Mouse (Mus musculus): Measurements from ENCODE around the gene Kif5c. TPM values are rescaled to one million over a fixed set of nuclear protein-coding genes. Genes with fewer than 3 reads are reported as not detected.

Gene Kif5c
- polyA plus RNA-seq, 1 experiment from 2014 or later, result 183 TPM

- Histone ChIP-seq H3K9me3 (no peaks in the 10 kb centered on the region), H3K36me3 (peaks cover 94% of the 10 kb centered on the region), H3K4me3 (replicated peaks) (no peak overlapping the region), H3K27ac (no peak overlapping the region), H3K9ac (replicated peaks) (no peak overlapping the region), H3K27me3 (no peaks in the 10 kb centered on the region), H3K4me2 (replicated peaks) (no peak overlapping the region), H3K4me1 (replicated peaks) (peaks cover 10% of the 10 kb centered on the region)
- ATAC-seq, result no peak
- WGBS, result 96% methylated on average over 3 of the region's 3 CpGs
Measured at GRCm38 (mm10) chr2:49753062-49753461, 134.0 kb downstream of the Kif5c start.

DNA sequence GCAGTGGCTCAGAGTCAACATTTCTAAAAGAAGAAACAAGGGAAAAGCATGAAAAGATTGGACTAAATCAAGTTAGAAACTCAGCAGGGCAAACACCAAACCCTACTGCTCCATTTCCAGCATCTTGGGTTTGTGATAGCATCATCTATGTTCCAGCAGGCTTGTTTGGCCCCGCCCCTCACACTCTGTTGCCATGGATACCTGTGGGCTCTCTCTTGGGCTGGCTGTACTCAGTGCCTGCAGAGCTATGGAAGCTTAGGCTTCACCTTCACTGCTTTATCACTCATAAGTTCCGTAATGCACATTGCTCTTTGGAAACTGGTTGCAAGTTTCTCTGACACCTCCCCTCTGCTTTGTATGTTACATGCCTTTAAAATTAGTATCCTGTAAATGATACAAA is 136.0 kb downstream of the Kif5c start:
- no peak overlapping the region for H3K27ac ChIP-seq
- H3K4me1 ChIP-seq (replicated peaks), result peaks cover 10% of the 10 kb centered on the region
- 58% methylated on average over 2 of the region's 2 CpGs for WGBS
- no peak overlapping the region for H3K4me3 ChIP-seq (replicated peaks)
- H3K9ac ChIP-seq (replicated peaks), result no peak overlapping the region
- H3K27me3 ChIP-seq, result no peaks in the 10 kb centered on the region
- H3K9me3 ChIP-seq, result no peaks in the 10 kb centered on the region
- H3K36me3 ChIP-seq, result peaks cover 96% of the 10 kb centered on the region
- peak; percentile 71 for ATAC-seq
- no peak overlapping the region for H3K4me2 ChIP-seq (replicated peaks)

- 93% methylated on average over 7 of the region's 7 CpGs for WGBS
- Histone ChIP-seq H3K9ac (replicated peaks) (no peak overlapping the region), H3K27ac (no peak overlapping the region), H3K4me3 (replicated peaks) (no peak overlapping the region), H3K4me2 (replicated peaks) (no peak overlapping the region), H3K9me3 (no peaks in the 10 kb centered on the region), H3K27me3 (no peaks in the 10 kb centered on the region), H3K4me1 (replicated peaks) (peaks cover 6% of the 10 kb centered on the region), H3K36me3 (peaks cover 97% of the 10 kb centered on the region)
- no peak for ATAC-seq
Measured at GRCm38 (mm10) chr2:49757616-49758015, 138.5 kb downstream of the Kif5c start.

GRCm38 (mm10) chr2:49764331-49764946 is 145.3 kb downstream of the Kif5c start:
- peaks cover 86% of the 10 kb centered on the region for H3K36me3 ChIP-seq

GRCm38 (mm10) chr2:49768916-49769315 is 149.8 kb downstream of the Kif5c start:
- Histone ChIP-seq H3K9ac (replicated peaks) (no peak overlapping the region), H3K27ac (no peak overlapping the region), H3K27me3 (no peaks in the 10 kb centered on the region), H3K4me3 (replicated peaks) (no peak overlapping the region), H3K4me2 (replicated peaks) (no peak overlapping the region), H3K9me3 (no peaks in the 10 kb centered on the region), H3K4me1 (replicated peaks) (0 out of 2 replicates have a peak, but pooled peaks cover 4% of the 10 kb centered on the region), H3K36me3 (peaks cover 65% of the 10 kb centered on the region)
- 74% methylated on average over 2 of the region's 2 CpGs for WGBS
- ATAC-seq, result no peak

More at GRCm38 (mm10) chr2:49764331-49764946, 145.3 kb downstream of the Kif5c start:
- Histone ChIP-seq H3K4me2 (replicated peaks) (no peak overlapping the region), H3K4me3 (replicated peaks) (no peak overlapping the region), H3K27me3 (no peaks in the 10 kb centered on the region), H3K9ac (replicated peaks) (peak overlapping the region; percentile 14; the same call in 1 of the 2 replicates), H3K4me1 (replicated peaks) (no peaks in the 10 kb centered on the region), H3K27ac (0 out of 2 replicates have a peak overlapping the region, but pooled peaks have one; percentile 53), H3K9me3 (no peaks in the 10 kb centered on the region; the same call in 1 of the 2 replicates)
- ATAC-seq, result peak; percentile 85
- 53% methylated on average over 7 of the region's 7 CpGs for WGBS

DNA sequence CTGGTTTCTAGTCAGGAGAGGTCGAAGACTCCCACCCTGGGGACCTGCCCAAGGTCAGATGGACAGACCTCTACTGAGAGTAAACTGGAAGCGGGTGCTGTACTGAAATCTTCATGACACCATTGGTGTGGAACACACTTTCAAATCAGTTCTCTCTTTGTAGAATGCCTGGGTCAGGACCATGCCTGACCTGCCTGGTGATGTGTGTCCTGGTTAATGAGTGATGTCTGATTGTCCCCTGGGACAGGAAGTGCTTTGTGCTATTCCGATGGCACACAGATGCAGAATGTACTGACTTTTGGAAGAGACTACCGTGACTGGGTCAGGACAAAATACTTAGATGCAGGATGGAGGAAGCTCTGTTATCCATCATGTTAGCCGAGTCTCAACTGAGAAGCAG is 151.3 kb downstream of the Kif5c start:
- WGBS, result 85% methylated on average over 5 of the region's 5 CpGs
- Histone ChIP-seq H3K27me3 (no peaks in the 10 kb centered on the region), H3K4me1 (replicated peaks) (0 out of 2 replicates have a peak, but pooled peaks cover 4% of the 10 kb centered on the region), H3K4me2 (replicated peaks) (no peak overlapping the region), H3K9ac (replicated peaks) (no peak overlapping the region), H3K9me3 (no peaks in the 10 kb centered on the region), H3K36me3 (peaks cover 67% of the 10 kb centered on the region), H3K4me3 (replicated peaks) (no peak overlapping the region), H3K27ac (no peak overlapping the region)
- ATAC-seq, result no peak

DNA sequence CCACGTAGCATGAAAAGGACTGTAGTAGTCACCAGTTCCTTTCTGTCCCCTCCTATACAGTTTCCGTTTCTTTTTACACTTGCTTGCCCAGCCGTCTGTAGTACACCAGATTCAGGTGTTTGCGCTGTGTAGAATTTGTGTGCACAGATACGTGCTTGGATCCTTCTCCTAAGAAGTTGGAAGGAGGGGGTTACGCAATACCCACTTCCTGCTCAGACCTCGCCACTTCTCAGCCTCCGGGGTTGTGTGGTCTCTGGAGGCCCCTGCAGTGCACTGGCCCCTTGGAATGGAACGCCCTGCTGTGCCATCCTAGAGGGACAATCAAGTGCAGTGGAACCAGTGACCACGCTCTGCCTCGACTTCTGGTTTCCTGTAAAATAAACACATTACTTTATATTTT is 152.1 kb downstream of the Kif5c start:
- no peak for ATAC-seq
- 75% methylated on average over 11 of the region's 11 CpGs for WGBS
- H3K27ac ChIP-seq, result no peak overlapping the region
- peaks cover 63% of the 10 kb centered on the region for H3K36me3 ChIP-seq
- H3K4me1 ChIP-seq (replicated peaks), result 0 out of 2 replicates have a peak, but pooled peaks cover 4% of the 10 kb centered on the region
- H3K4me2 ChIP-seq (replicated peaks), result no peak overlapping the region
- H3K4me3 ChIP-seq (replicated peaks), result no peak overlapping the region
- H3K9ac ChIP-seq (replicated peaks), result no peak overlapping the region
- H3K27me3 ChIP-seq, result no peaks in the 10 kb centered on the region
- H3K9me3 ChIP-seq, result no peaks in the 10 kb centered on the region

DNA sequence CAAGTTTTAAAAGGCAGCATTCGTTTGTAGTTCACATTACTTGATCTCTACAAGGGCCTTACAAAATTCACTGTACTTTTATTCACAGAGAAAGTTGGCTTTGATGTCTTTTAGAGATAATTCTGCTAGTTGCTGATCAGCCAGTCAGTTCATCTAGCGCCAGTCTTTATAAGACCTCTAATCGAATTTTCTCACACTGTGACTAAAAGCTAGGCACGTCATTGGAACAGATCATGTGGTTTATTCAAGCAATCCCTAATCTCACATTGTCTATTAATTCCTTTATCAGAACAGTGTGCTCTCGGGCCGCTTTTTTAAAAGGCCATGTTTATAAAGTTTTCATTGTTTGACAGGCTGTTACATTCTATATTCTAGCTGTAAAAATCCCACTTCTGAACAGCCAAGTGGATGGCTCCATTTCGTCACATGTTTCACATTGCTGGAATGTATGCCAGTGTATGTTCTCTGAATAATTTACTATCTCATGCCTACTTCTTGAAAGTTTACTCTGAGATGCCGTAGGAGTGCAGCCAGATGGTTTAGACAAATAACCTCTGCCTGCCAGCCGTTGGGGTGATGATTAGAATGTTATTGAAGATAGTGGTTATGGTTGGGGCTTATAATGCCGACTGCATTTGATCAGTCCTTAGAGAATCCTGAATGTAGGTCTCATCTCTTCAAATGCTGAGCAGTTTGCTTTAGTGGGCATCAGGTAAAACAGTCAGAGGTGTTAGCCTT is 154.3 kb downstream of the Kif5c start:
- Histone ChIP-seq H3K4me1 (replicated peaks) (peaks cover 8% of the 10 kb centered on the region; the same call in 1 of the 2 replicates), H3K9ac (replicated peaks) (no peak overlapping the region), H3K36me3 (peaks cover 42% of the 10 kb centered on the region), H3K4me3 (replicated peaks) (no peak overlapping the region), H3K27me3 (no peaks in the 10 kb centered on the region), H3K27ac (no peak overlapping the region), H3K4me2 (replicated peaks) (no peak overlapping the region), H3K9me3 (no peaks in the 10 kb centered on the region)
- WGBS, result 69% methylated on average over 10 of the region's 10 CpGs
- no peak for ATAC-seq

DNA sequence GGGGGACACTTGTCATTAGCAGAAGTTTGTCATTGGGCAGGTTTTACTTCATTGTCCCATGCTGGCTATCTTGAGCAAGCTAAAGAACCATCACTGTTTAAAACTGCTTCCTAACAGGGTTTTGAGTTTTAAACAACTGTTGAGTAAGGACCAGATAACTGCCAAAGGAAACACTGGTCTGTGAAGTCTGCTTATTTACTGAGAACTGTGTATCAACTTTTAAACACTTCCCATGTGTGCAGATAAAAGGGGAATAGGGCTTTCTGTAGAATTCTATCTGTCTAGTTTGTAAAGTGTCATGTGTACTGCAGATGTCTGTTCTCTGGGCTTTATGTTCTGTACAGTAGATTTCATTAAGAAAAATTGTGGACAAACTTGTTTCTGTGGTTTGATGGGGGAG is 155.1 kb downstream of the Kif5c start:
- no peak overlapping the region for H3K4me2 ChIP-seq (replicated peaks)
- H3K4me3 ChIP-seq (replicated peaks), result no peak overlapping the region

GRCm38 (mm10) chr2:49775187-49775586 is 156.1 kb downstream of the Kif5c start:
- H3K9me3 ChIP-seq, result no peaks in the 10 kb centered on the region
- WGBS, result 95% methylated on average over 4 of the region's 4 CpGs
- ATAC-seq, result no peak
- peaks cover 24% of the 10 kb centered on the region for H3K36me3 ChIP-seq
- H3K4me1 ChIP-seq (replicated peaks), result peaks cover 8% of the 10 kb centered on the region; the same call in 1 of the 2 replicates
- no peak overlapping the region for H3K9ac ChIP-seq (replicated peaks)
- H3K4me2 ChIP-seq (replicated peaks), result no peak overlapping the region
- H3K4me3 ChIP-seq (replicated peaks), result no peak overlapping the region
- H3K27ac ChIP-seq, result no peak overlapping the region
- no peaks in the 10 kb centered on the region for H3K27me3 ChIP-seq

More for the DNA sequence above, 155.1 kb downstream of the Kif5c start:
- no peak overlapping the region for H3K9ac ChIP-seq (replicated peaks)
- no peaks in the 10 kb centered on the region for H3K9me3 ChIP-seq
- ATAC-seq, result no peak
- peaks cover 8% of the 10 kb centered on the region; the same call in 1 of the 2 replicates for H3K4me1 ChIP-seq (replicated peaks)
- peaks cover 34% of the 10 kb centered on the region for H3K36me3 ChIP-seq
- no peak overlapping the region for H3K27ac ChIP-seq
- H3K27me3 ChIP-seq, result no peaks in the 10 kb centered on the region

DNA sequence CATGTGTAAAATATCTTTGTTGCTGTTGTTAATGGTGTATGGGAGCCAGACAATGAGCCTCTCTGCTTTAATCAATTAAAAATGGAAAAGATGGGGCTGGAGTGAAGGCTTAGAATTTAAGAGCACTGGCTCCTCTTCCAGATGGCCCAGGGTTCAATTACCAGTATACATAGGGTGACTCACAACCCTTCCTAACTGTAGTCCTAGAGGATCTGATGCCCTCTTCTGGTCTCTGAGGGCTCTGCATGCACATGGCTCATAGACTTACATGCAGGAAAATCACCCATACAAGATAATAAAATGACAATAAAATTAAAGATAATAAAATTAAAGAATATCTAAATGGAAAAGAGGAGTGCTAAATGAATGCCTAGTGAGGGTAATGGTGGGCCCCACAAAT is 156.6 kb downstream of the Kif5c start:
- no peak overlapping the region for H3K9ac ChIP-seq (replicated peaks)
- no peaks in the 10 kb centered on the region for H3K9me3 ChIP-seq
- H3K27ac ChIP-seq, result no peak overlapping the region
- H3K36me3 ChIP-seq, result peaks cover 18% of the 10 kb centered on the region
- H3K4me1 ChIP-seq (replicated peaks), result peaks cover 8% of the 10 kb centered on the region; the same call in 1 of the 2 replicates
- no peak overlapping the region for H3K4me3 ChIP-seq (replicated peaks)
- no peak overlapping the region for H3K4me2 ChIP-seq (replicated peaks)
- no peak for ATAC-seq
- no peaks in the 10 kb centered on the region for H3K27me3 ChIP-seq

DNA sequence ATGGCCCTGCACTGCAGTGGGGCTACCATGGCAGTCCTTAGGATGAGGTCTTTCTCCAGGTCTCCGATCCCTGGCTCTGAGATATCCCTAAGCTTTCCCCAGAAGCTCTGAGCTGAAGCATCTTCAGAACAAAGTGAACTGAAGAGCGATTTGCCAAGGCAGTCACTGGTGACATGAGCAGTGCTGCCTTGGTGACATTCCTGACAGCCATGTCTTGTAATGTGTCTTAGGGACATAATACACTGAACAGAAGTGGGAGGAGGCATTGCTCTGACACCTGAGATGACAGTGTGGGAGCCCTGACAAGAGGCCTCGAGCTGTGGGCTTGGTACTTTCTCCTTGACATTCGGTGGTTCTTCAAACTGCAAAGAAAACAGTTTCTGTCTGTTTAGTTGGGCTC is 157.3 kb downstream of the Kif5c start:
- ATAC-seq, result no peak
- Histone ChIP-seq H3K4me1 (replicated peaks) (peaks cover 8% of the 10 kb centered on the region; the same call in 1 of the 2 replicates), H3K27ac (no peak overlapping the region), H3K4me2 (replicated peaks) (no peak overlapping the region), H3K4me3 (replicated peaks) (no peak overlapping the region), H3K9ac (replicated peaks) (no peak overlapping the region), H3K9me3 (no peaks in the 10 kb centered on the region), H3K36me3 (peaks cover 11% of the 10 kb centered on the region), H3K27me3 (no peaks in the 10 kb centered on the region)
- WGBS, result 87% methylated on average over 4 of the region's 4 CpGs

Data from midbrain, embryonic 13.5 days (tissue).